Mouse (Mus musculus): ENCODE data around the gene Abtb2.
A peak's percentile ranks its signal among the peaks of the same experiment; 100 is the strongest.

Abtb2 gene

DNA sequence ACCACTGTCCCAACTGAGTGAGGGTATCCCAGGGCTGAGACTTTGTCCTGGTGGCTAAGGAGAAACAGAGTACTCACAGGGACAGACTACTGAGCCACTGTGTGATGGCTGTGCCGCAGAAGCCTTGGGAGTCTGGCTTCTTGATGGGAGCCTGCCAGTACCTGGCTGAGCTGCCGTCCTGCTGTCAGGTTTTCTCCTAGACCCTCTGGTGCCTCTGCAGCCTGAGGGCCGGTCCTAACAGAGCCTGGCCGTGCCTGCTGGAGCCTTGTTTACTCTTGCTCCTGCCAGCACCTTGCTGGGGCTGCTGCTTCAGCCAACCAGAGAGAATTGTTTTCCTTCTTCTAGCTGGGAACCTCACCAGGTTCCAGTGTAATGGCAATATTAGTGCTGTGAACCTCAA lies 148.3 kb downstream of the Abtb2 start:
- Histone ChIP-seq H3K36me3 (ENCODE audit: control insufficient read depth, insufficient read depth, low read length, poor library complexity, severe bottlenecking) (no peaks in the 10 kb centered on the region; the same call in 1 of the 2 replicates), H3K27me3 (ENCODE audit: control insufficient read depth, insufficient read depth, low read length, poor library complexity, severe bottlenecking) (no peaks in the 10 kb centered on the region)
- DNase-seq (ENCODE audit: low read depth, low spot score): no peak

DNA sequence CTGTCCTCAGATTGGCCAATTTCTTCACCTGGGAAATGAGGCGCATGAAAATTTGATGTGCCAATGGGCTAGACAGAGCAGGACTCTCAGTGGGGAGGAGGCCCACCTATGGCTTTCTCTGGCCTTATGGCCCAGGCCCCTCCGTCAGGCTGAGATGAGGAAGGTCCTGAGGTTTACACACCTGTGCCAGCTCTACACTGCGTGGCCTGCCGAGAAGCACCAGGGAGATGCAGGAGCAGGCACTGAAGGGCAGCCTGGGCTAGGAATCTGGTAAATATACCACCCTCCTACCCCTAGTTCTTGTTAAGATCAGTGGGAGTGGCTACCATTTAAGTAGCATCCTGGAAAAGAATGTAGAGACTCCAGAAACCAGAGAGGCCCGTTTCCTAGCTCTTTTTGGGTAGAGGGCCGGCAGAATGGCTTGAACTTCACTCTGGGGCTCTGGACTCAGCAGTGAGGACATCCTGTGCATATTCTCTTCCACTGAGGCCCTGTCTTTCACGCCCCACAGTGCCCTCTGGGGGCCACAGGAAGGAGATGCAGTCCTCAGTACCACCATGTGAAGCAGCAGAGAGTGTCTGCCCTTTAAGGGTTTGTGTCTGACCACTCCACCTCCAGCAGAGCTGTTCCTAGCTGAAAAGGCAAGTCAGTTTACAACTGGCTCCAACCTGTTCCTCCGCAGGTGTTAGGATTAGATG lies 152.6 kb downstream of the Abtb2 start:
- Histone ChIP-seq H3K27me3 (ENCODE audit: control insufficient read depth, insufficient read depth, low read length, poor library complexity, severe bottlenecking) (no peaks in the 10 kb centered on the region), H3K36me3 (ENCODE audit: control insufficient read depth, insufficient read depth, low read length, poor library complexity, severe bottlenecking) (peaks cover 3% of the 10 kb centered on the region; the same call in 1 of the 2 replicates)
- DNase-seq (ENCODE audit: low read depth, low spot score): peak; percentile 81

DNA sequence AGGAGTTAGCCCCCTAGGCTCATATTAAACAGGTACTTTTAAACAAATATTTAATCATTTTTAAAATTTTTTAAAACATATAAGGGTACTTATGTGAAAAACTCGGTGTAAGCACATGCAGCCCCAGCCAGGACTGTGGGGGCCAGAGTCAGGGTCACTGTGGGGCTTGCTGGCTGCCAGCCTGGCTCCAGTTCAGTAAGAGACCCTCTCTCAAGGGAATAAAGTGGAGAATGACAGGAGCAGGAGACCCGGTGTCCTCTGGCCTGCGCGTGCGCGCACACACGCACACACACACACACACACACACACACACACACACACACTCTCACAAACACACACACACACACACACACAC lies 153.2 kb downstream of the Abtb2 start:
- H3K36me3 ChIP-seq (ENCODE audit: control insufficient read depth, insufficient read depth, low read length, poor library complexity, severe bottlenecking): peaks cover 3% of the 10 kb centered on the region; the same call in 1 of the 2 replicates
- no peaks in the 10 kb centered on the region for H3K27me3 ChIP-seq (ENCODE audit: control insufficient read depth, insufficient read depth, low read length, poor library complexity, severe bottlenecking)
- DNase-seq (ENCODE audit: low read depth, low spot score): no peak

DNA sequence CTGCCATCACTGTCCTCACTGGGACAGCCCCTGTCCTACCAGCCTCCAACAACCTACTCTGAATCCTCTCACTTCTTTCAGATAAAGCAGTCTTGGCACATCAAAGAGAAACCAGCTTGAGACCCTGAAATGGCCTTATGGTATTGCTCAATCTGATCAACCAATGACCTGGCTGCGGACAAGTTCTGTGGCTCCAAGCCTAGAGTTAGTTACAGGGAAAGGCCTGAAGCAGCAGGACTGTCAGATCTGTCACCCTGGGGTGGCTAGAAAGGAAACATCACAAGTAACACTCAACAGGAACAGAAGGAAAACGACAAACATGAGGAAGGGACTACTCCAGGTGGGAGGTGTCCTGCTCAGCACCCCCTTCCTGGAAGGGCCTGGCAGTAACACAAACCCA lies 158.4 kb downstream of the Abtb2 start:
- Histone ChIP-seq H3K36me3 (ENCODE audit: control insufficient read depth, insufficient read depth, low read length, poor library complexity, severe bottlenecking) (peaks cover 5% of the 10 kb centered on the region; the same call in 1 of the 2 replicates), H3K27me3 (ENCODE audit: control insufficient read depth, insufficient read depth, low read length, poor library complexity, severe bottlenecking) (no peaks in the 10 kb centered on the region)
- DNase-seq (ENCODE audit: low read depth, low spot score): no peak

DNA sequence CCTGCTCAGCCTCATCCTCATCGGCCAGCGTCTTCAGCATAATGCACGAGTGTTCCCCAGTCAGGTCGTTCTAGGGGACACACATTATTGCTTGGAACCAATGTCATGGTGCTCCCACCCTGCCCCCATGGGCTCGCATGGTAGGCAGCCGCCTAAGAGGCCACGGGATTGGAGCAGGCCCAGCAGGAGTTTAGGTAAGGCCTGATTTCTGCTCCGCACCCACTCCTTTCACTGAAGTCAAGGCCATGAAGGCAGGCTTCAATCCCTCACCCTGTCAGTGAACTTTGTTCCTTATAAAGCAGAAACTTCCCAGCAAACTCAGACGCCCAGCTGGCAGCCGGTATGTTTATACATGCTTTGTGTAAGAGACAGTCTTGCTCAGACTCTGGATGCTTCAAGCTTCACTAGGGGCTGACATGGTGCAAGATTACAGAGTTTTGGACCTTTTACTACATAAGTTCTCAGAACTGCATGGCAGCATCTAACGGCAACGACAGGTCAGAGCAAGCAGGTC lies 162.0 kb downstream of the Abtb2 start:
- no peaks in the 10 kb centered on the region for H3K27me3 ChIP-seq (ENCODE audit: control insufficient read depth, insufficient read depth, low read length, poor library complexity, severe bottlenecking)
- no peak for DNase-seq (ENCODE audit: low read depth, low spot score)
- H3K36me3 ChIP-seq (ENCODE audit: control insufficient read depth, insufficient read depth, low read length, poor library complexity, severe bottlenecking): peaks cover 5% of the 10 kb centered on the region; the same call in 1 of the 2 replicates

DNA sequence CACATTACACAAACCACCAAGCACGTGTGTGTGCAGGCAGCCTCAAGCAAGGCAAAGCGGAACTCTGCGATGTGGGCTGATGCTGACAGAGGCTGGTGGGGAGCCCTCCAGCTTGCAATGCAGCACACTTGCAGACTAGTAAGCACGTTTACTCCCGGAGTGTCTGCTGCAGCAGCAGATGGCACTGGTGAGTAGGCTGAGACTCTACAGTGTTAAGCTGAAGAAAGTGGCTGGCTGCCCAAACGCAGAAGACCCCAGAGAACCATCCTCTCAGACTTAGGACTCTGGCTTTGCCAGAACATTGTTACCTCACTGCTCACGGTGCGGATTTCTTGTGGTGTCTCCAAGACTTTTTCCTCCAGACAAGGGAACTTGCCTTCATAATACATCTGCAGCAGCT lies 164.9 kb downstream of the Abtb2 start:
- DNase-seq (ENCODE audit: low read depth, low spot score): no peak
- Histone ChIP-seq H3K36me3 (ENCODE audit: control insufficient read depth, insufficient read depth, low read length, poor library complexity, severe bottlenecking) (peaks cover 4% of the 10 kb centered on the region; the same call in 1 of the 2 replicates), H3K27me3 (ENCODE audit: control insufficient read depth, insufficient read depth, low read length, poor library complexity, severe bottlenecking) (no peaks in the 10 kb centered on the region)

DNA sequence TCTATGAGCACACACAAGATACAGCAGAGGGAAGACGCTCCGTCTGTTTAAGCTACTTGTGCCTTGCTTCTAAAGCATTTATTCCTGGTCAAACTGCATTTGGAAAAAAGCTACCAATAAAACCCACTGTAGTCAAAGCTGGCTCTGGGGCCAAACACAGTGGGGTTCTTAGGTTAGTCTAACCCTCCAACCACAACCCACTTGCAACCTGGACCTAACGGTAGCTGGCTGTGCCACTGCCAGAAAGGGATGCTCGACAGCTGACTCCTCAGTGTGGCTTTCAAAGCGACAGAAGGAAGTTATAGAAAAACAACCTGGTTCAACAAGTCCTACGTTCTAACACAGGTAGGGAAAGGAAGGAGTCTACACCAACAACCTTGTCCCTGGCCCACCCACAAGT lies 165.3 kb downstream of the Abtb2 start:
- H3K36me3 ChIP-seq (ENCODE audit: control insufficient read depth, insufficient read depth, low read length, poor library complexity, severe bottlenecking): peaks cover 4% of the 10 kb centered on the region; the same call in 1 of the 2 replicates
- H3K27me3 ChIP-seq (ENCODE audit: control insufficient read depth, insufficient read depth, low read length, poor library complexity, severe bottlenecking): no peaks in the 10 kb centered on the region
- no peak for DNase-seq (ENCODE audit: low read depth, low spot score)

DNA sequence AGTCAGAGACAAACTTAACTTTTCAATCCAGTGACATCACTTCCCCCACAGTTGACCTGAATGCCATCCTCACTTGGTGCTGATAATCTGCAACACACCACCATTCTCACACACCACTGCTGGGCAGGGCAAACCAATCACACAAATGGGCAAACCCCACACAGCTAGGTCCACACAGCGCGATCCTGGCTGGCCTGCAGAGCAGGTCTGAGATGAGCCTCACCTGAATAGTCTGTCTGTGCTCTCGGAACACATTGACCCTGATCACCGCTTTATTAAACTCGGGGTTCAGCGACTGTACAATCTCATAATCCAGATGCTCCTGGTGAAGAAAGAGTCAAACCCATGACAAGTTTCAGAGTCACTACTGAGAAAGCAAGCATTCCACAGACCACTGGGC lies 176.7 kb downstream of the Abtb2 start:
- no peak for DNase-seq (ENCODE audit: low read depth, low spot score)
- Histone ChIP-seq H3K36me3 (ENCODE audit: control insufficient read depth, insufficient read depth, low read length, poor library complexity, severe bottlenecking) (peaks cover 3% of the 10 kb centered on the region), H3K27me3 (ENCODE audit: control insufficient read depth, insufficient read depth, low read length, poor library complexity, severe bottlenecking) (no peaks in the 10 kb centered on the region)

DNA sequence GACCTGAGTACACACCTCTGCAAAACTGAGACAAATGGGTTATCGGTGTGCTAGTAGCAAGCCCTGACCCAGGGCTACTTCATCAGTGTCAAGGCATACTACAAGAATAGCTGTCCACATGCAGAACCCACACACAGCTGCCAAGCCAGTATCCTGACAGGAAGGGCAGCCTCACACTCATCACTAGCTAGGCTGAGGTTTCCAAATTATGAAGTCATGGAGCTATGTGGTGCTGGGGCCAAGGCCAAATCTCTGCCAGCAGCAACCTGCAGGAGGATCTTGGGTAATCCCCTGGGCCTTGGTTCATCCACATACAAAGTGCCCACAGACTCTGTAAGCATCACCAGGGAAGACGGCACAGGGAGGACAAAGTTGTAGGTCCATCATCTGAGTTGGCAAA lies 177.4 kb downstream of the Abtb2 start:
- H3K27me3 ChIP-seq (ENCODE audit: control insufficient read depth, insufficient read depth, low read length, poor library complexity, severe bottlenecking): no peaks in the 10 kb centered on the region
- peaks cover 5% of the 10 kb centered on the region for H3K36me3 ChIP-seq (ENCODE audit: control insufficient read depth, insufficient read depth, low read length, poor library complexity, severe bottlenecking)
- DNase-seq (ENCODE audit: low read depth, low spot score): no peak

DNA sequence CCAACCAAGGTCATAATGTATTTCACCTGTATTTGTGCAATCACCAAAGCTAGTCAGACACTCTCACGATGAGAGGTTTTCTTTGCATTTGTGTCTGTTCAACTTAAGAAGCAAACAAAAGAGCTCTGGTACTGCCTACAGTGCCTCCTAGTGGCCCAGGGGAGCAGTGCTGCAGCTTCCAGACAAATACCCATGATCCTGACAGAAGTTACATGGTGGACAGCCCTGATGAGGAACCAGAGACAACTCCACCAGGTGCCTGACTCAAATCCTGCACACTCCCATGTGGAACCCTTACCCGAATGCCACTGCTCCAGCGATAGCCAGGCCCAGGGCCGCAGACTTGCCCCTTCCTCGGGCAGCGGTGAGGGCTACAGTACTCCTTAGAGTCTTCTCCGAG lies 177.9 kb downstream of the Abtb2 start:
- DNase-seq (ENCODE audit: low read depth, low spot score): peak; percentile 76
- H3K27me3 ChIP-seq (ENCODE audit: control insufficient read depth, insufficient read depth, low read length, poor library complexity, severe bottlenecking): no peaks in the 10 kb centered on the region
- H3K36me3 ChIP-seq (ENCODE audit: control insufficient read depth, insufficient read depth, low read length, poor library complexity, severe bottlenecking): peaks cover 5% of the 10 kb centered on the region

DNA sequence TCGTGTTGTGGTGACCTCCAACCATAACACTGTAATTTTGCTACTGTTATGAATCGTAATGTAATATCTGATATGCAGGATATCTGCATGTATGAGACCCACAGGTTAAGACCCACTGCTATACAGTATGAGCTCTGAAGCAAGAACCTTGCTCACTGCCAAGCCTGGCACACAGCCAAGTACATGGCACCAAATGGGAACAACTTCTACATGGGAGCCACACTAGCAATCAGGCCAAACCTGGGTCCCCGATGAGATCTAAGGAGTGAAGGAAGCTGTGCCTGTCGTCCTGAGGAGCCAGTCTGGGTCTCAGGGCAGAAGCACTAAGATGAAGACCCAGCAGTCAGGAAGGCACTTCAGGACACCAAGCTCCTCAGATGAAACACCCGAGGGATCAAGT lies 179.4 kb downstream of the Abtb2 start:
- DNase-seq (ENCODE audit: low read depth, low spot score): no peak
- Histone ChIP-seq H3K36me3 (ENCODE audit: control insufficient read depth, insufficient read depth, low read length, poor library complexity, severe bottlenecking) (peaks cover 5% of the 10 kb centered on the region), H3K27me3 (ENCODE audit: control insufficient read depth, insufficient read depth, low read length, poor library complexity, severe bottlenecking) (no peaks in the 10 kb centered on the region)

DNA sequence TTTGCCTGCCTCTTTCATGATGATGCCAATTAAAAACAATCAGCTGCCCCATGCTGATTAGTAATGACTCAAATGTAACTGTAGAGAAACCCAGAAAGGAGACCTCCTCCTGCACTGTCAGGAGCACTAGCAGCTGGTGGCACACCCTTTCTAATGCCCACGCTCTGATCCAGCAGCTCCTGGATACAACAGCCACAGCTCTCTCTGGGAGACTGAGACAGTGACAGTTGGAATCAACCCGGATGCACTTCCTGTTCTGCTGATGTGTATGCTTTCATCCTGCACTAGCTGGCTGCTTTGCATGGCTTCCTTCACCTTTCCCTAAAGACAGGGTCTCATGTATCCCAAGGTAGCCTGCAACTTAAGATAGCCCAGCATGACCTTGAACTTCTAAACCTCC lies 180.0 kb downstream of the Abtb2 start:
- Histone ChIP-seq H3K27me3 (ENCODE audit: control insufficient read depth, insufficient read depth, low read length, poor library complexity, severe bottlenecking) (no peaks in the 10 kb centered on the region), H3K36me3 (ENCODE audit: control insufficient read depth, insufficient read depth, low read length, poor library complexity, severe bottlenecking) (peaks cover 4% of the 10 kb centered on the region)
- DNase-seq (ENCODE audit: low read depth, low spot score): no peak

DNA sequence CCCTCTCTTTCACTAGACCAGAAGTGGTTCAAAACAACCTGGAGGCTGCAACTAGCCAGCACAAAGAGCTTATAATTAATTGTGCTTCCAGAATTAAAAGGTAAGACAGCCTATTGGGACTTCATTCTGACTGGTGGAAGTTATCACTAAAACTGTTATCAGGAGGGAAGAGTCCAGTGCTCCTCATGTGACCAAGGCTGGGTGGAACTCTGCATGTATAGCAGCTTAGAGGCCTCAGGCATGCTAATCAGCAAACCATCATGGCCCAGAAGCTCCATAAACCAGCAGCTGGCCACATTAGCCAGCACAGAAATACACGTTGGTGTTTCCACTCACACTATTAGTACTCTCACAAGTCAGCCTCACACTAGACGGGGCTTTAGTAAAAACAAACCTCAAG lies 180.7 kb downstream of the Abtb2 start:
- Histone ChIP-seq H3K27me3 (ENCODE audit: control insufficient read depth, insufficient read depth, low read length, poor library complexity, severe bottlenecking) (no peaks in the 10 kb centered on the region), H3K36me3 (ENCODE audit: control insufficient read depth, insufficient read depth, low read length, poor library complexity, severe bottlenecking) (peaks cover 4% of the 10 kb centered on the region)
- no peak for DNase-seq (ENCODE audit: low read depth, low spot score)

DNA sequence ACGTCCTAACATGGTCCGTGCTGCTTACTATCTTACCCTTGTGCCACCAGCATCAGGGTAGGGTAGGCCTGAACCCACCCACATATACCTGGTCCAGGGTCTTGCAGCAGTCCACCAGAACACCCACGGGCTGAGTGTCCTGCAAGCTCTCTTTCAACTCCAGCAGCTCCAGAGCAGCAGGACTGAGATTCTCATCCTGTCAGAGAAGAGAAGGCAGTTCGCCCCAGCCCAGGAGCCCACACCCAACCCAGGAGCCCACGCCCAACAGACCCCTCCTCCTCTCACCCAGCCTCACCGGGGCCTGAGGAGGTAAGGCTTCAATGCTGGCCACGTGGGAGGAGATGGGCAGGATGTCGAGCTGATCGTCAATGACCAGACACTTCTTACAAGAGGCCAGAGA lies 181.8 kb downstream of the Abtb2 start:
- H3K27me3 ChIP-seq (ENCODE audit: control insufficient read depth, insufficient read depth, low read length, poor library complexity, severe bottlenecking): no peaks in the 10 kb centered on the region
- DNase-seq (ENCODE audit: low read depth, low spot score): no peak
- H3K36me3 ChIP-seq (ENCODE audit: control insufficient read depth, insufficient read depth, low read length, poor library complexity, severe bottlenecking): peaks cover 8% of the 10 kb centered on the region

DNA sequence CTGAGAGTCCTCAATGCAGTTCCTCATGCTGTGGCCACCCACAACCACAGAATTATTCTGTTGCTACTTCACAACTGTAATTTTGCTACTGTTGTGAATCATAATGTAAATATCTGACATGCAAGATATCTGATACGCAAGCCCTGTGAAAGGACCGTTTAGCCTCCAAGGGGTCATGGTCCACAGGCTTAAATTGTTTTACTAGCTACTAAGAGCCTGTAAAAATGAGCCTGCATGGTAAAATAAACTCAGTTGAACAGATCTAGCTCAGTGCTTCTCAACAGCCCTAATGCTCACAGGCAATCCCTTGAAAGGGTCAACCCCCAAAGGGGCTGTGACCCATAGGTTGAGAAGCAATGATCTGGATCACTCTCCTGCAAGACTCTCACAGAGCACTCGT lies 183.0 kb downstream of the Abtb2 start:
- no peak for DNase-seq (ENCODE audit: low read depth, low spot score)
- Histone ChIP-seq H3K27me3 (ENCODE audit: control insufficient read depth, insufficient read depth, low read length, poor library complexity, severe bottlenecking) (no peaks in the 10 kb centered on the region), H3K36me3 (ENCODE audit: control insufficient read depth, insufficient read depth, low read length, poor library complexity, severe bottlenecking) (peaks cover 8% of the 10 kb centered on the region)

DNA sequence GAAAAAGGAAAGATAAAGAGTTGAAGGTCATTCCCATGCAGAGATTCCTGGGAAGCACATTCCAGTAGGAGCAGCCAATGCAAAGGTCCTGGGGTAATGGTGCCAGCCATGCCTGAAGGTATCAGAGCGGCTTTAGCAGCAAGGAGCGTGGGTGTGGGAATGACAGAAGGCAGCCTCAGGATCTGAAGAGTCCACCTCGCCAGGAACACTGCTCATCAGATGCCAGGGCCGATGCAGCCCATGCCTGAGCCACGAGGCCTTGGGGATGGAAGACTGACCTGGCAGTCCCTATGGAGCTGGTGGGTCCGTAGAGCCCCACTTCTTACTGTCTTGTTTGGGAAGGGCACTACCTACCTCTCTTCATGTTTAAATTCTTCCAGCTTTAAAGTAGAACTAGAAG lies 185.7 kb downstream of the Abtb2 start:
- DNase-seq (ENCODE audit: low read depth, low spot score): no peak

More for the DNA sequence above, 185.7 kb downstream of the Abtb2 start:
- H3K27me3 ChIP-seq (ENCODE audit: control insufficient read depth, insufficient read depth, low read length, poor library complexity, severe bottlenecking): no peaks in the 10 kb centered on the region
- peaks cover 10% of the 10 kb centered on the region for H3K36me3 ChIP-seq (ENCODE audit: control insufficient read depth, insufficient read depth, low read length, poor library complexity, severe bottlenecking)

All from splenic B cell, adult 2 months (primary cell).